Mouse (Mus musculus): ENCODE data around the gene Olfr487. TPM values are rescaled to one million over a fixed set of nuclear protein-coding genes. Genes with fewer than 3 reads are reported as not detected.

Olfr487 gene
- polyA plus RNA-seq, 1 experiment from 2014 or later, result not detected

Other genes starting within 250 kb of the Olfr487 start
- not detected in 2 replicates for gene Olfr476, start 249.8 kb downstream of the Olfr487 start, polyA plus RNA-seq (2015; fragmentation: Nextera tagmentation; extraction: Ambion mirVana)
- not detected in 2 replicates for gene Olfr477, start 227.9 kb downstream of the Olfr487 start, polyA plus RNA-seq (2015; fragmentation: Nextera tagmentation; extraction: Ambion mirVana)
- gene Olfr478, start 180.6 kb downstream of the Olfr487 start, polyA plus RNA-seq (2015; fragmentation: Nextera tagmentation; extraction: Ambion mirVana), result not detected in 2 replicates
- gene Olfr479, start 163.9 kb downstream of the Olfr487 start, polyA plus RNA-seq (2015; fragmentation: Nextera tagmentation; extraction: Ambion mirVana), result not detected in 2 replicates
- not detected in 2 replicates for gene Olfr480, start 147.3 kb downstream of the Olfr487 start, polyA plus RNA-seq (2015; fragmentation: Nextera tagmentation; extraction: Ambion mirVana)
- not detected in 2 replicates for gene Olfr481, start 134.8 kb downstream of the Olfr487 start, polyA plus RNA-seq (2015; fragmentation: Nextera tagmentation; extraction: Ambion mirVana)
- 0.26 TPM in 1 of 2 replicates, not detected in the other for gene Olfr482, start 117.0 kb downstream of the Olfr487 start, polyA plus RNA-seq (2015; fragmentation: Nextera tagmentation; extraction: Ambion mirVana)
- not detected in 2 replicates for gene Olfr483, start 113.8 kb downstream of the Olfr487 start, polyA plus RNA-seq (2015; fragmentation: Nextera tagmentation; extraction: Ambion mirVana)
- gene Olfr484, start 87.2 kb downstream of the Olfr487 start, polyA plus RNA-seq (2015; fragmentation: Nextera tagmentation; extraction: Ambion mirVana), result not detected in 2 replicates
- not detected in 2 replicates for gene Olfr485, start 54.8 kb downstream of the Olfr487 start, polyA plus RNA-seq (2015; fragmentation: Nextera tagmentation; extraction: Ambion mirVana)
- gene Olfr486, start 41.9 kb downstream of the Olfr487 start, polyA plus RNA-seq (2015; fragmentation: Nextera tagmentation; extraction: Ambion mirVana), result not detected in 2 replicates
- not detected in 2 replicates for gene Olfr488, start 43.7 kb upstream of the Olfr487 start, polyA plus RNA-seq (2015; fragmentation: Nextera tagmentation; extraction: Ambion mirVana)
- gene Olfr490, start 74.3 kb upstream of the Olfr487 start, polyA plus RNA-seq (2015; fragmentation: Nextera tagmentation; extraction: Ambion mirVana), result not detected in 2 replicates
- gene Olfr491, start 98.8 kb upstream of the Olfr487 start, polyA plus RNA-seq (2015; fragmentation: Nextera tagmentation; extraction: Ambion mirVana), result not detected in 2 replicates
- gene Olfr492, start 109.0 kb upstream of the Olfr487 start, polyA plus RNA-seq (2015; fragmentation: Nextera tagmentation; extraction: Ambion mirVana), result 0.30 TPM in 1 of 2 replicates, not detected in the other
- not detected in 2 replicates for gene Olfr493, start 132.3 kb upstream of the Olfr487 start, polyA plus RNA-seq (2015; fragmentation: Nextera tagmentation; extraction: Ambion mirVana)
- not detected in 2 replicates for gene Olfr494, start 150.7 kb upstream of the Olfr487 start, polyA plus RNA-seq (2015; fragmentation: Nextera tagmentation; extraction: Ambion mirVana)
- gene Olfr495, start 178.5 kb upstream of the Olfr487 start, polyA plus RNA-seq (2015; fragmentation: Nextera tagmentation; extraction: Ambion mirVana), result not detected in 2 replicates
- gene Olfr497, start 205.8 kb upstream of the Olfr487 start, polyA plus RNA-seq (2015; fragmentation: Nextera tagmentation; extraction: Ambion mirVana), result not detected in 2 replicates